Mouse (Mus musculus): Measurements from ENCODE around the gene Atp5j. TPM values are rescaled to one million over a fixed set of nuclear protein-coding genes. Genes with fewer than 3 reads are reported as not detected.

The Atp5j gene
- total RNA-seq, 2 experiments from 2014 or later = 446 to 546 TPM

- ATAC-seq (replicated peaks; ENCODE audit: low FRiP score, low TSS enrichment, poor library complexity, severe bottlenecking) = no peak
These were observed 21.6 kb downstream of the Atp5j start for GRCm38 (mm10) chr16:84813852-84814251.

- ATAC-seq (replicated peaks; ENCODE audit: low FRiP score, low TSS enrichment, poor library complexity, severe bottlenecking) = no peak
These were observed 25.2 kb downstream of the Atp5j start for GRCm38 (mm10) chr16:84810254-84810653.

- no peak for ATAC-seq (replicated peaks; ENCODE audit: low FRiP score, low TSS enrichment, poor library complexity, severe bottlenecking)
These were observed 27.6 kb downstream of the Atp5j start for GRCm38 (mm10) chr16:84807874-84808273.

- no peak for ATAC-seq (replicated peaks; ENCODE audit: low FRiP score, low TSS enrichment, poor library complexity, severe bottlenecking)
These were observed 29.2 kb downstream of the Atp5j start for GRCm38 (mm10) chr16:84806175-84806574.

- no peak for ATAC-seq (replicated peaks; ENCODE audit: low FRiP score, low TSS enrichment, poor library complexity, severe bottlenecking)
These were observed 30.6 kb downstream of the Atp5j start for GRCm38 (mm10) chr16:84804866-84805265.

- no peak; the same call in 1 of the 2 replicates for ATAC-seq (replicated peaks; ENCODE audit: low FRiP score, low TSS enrichment, poor library complexity, severe bottlenecking)
These were observed 33.2 kb downstream of the Atp5j start for GRCm38 (mm10) chr16:84802217-84802616.

- ATAC-seq (replicated peaks; ENCODE audit: low FRiP score, low TSS enrichment, poor library complexity, severe bottlenecking) = no peak
These were observed 35.4 kb downstream of the Atp5j start for GRCm38 (mm10) chr16:84800038-84800437.

- no peak for ATAC-seq (replicated peaks; ENCODE audit: low FRiP score, low TSS enrichment, poor library complexity, severe bottlenecking)
These were observed 38.7 kb downstream of the Atp5j start for GRCm38 (mm10) chr16:84796678-84797077.

GRCm38 (mm10) chr16:84795337-84795736, 40.1 kb downstream of the Atp5j start:
- no peak for ATAC-seq (replicated peaks; ENCODE audit: low FRiP score, low TSS enrichment, poor library complexity, severe bottlenecking)

- ATAC-seq (replicated peaks; ENCODE audit: low FRiP score, low TSS enrichment, poor library complexity, severe bottlenecking) = no peak
These were observed 42.0 kb downstream of the Atp5j start for GRCm38 (mm10) chr16:84793401-84793800.

GRCm38 (mm10) chr16:84790595-84791165, 44.7 kb downstream of the Atp5j start:
- ATAC-seq (replicated peaks; ENCODE audit: low FRiP score, low TSS enrichment, poor library complexity, severe bottlenecking) = no peak

GRCm38 (mm10) chr16:84784966-84785365, 50.5 kb downstream of the Atp5j start:
- ATAC-seq (replicated peaks; ENCODE audit: low FRiP score, low TSS enrichment, poor library complexity, severe bottlenecking) = no peak

GRCm38 (mm10) chr16:84783279-84783678, 52.1 kb downstream of the Atp5j start:
- ATAC-seq (replicated peaks; ENCODE audit: low FRiP score, low TSS enrichment, poor library complexity, severe bottlenecking) = no peak

GRCm38 (mm10) chr16:84779718-84780117, 55.7 kb downstream of the Atp5j start:
- no peak for ATAC-seq (replicated peaks; ENCODE audit: low FRiP score, low TSS enrichment, poor library complexity, severe bottlenecking)

- no peak for ATAC-seq (replicated peaks; ENCODE audit: low FRiP score, low TSS enrichment, poor library complexity, severe bottlenecking)
These were observed 56.4 kb downstream of the Atp5j start for GRCm38 (mm10) chr16:84778861-84779630.

- ATAC-seq (replicated peaks; ENCODE audit: low FRiP score, low TSS enrichment, poor library complexity, severe bottlenecking) = no peak
These were observed 57.0 kb downstream of the Atp5j start for GRCm38 (mm10) chr16:84778431-84778830.

Other genes starting within 250 kb of the Atp5j start
- gene Mrpl39, start 99.9 kb downstream of the Atp5j start, total RNA-seq (2014; fragmentation: Nextera tagmentation) = 41.6 and 42.4 TPM in 2 replicates
- gene Mrpl39, start 99.9 kb downstream of the Atp5j start, total RNA-seq (2017) = 61.9 and 84.4 TPM in 2 replicates
- not detected in 2 replicates for gene Jam2, start 61.5 kb downstream of the Atp5j start, total RNA-seq (2014; fragmentation: Nextera tagmentation)
- gene Jam2, start 61.5 kb downstream of the Atp5j start, total RNA-seq (2017) = 0.09 TPM in 1 of 2 replicates, not detected in the other
- gene Gabpa, start 700 bp downstream of the Atp5j start, total RNA-seq (2014; fragmentation: Nextera tagmentation) = 43.1 and 46.0 TPM in 2 replicates
- gene Gabpa, start 700 bp downstream of the Atp5j start, total RNA-seq (2017) = 85.5 and 95.2 TPM in 2 replicates

All from megakaryocyte-erythroid progenitor cell, adult 5-6 weeks (primary cell).